Mouse (Mus musculus) kidney, postnatal 14 days (tissue): ENCODE data around the gene Mmp28.
A peak's percentile ranks its signal among the peaks of the same experiment; 100 is the strongest.

Experiments
- DNase-seq: peaks from one replicate; pipeline ENCODE4 v3.0.0; 2022; ENCODE audit warnings: mixed read lengths

The Mmp28 gene

GRCm38 (mm10) chr11:83462711-83463244, at the start of gene Mmp28:
Gene Mmp28 (minus strand): TSS chr11:83463071.
- peak; percentile 84 for DNase-seq

GRCm38 (mm10) chr11:83509521-83509920, 46.6 kb upstream of the Mmp28 start:
- DNase-seq = no peak

DNA sequence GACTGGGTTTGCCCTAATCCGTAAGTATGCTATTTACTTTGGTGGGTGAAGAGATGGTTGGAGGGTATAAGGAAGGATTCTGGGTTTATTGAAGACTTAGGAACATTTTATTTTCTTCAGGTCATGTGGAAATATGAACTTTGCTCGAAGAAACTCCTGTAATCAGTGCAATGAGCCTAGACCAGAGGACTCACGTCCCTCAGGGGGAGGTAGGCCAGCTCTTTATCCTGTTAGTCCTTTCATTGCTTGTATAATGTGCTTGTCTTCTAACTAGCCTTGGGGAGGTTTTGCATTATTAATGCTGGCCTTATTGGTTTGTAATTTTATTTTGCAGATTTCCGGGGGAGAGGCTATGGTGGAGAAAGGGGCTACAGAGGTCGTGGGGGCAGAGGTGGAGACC, 41.4 kb upstream of the Mmp28 start:
- DNase-seq = no peak

DNA sequence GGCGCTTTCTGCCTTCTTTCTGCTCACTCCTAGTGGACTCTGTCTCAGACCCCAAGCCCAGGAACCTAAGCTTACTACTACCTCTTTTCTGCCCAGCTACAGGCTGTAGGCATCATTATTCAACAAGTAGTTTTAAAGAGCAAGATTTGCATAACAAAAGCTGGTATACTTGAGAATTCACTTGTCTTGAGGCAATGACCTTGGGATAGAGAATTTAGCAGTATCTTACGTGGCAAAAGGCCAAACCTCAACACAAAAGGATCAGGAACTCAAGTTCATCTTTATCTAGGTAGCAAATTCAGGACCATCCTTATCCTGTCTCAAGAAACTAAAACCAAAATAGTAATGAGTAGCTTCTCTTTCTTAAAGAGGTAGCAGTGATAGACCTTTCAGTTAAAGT, 32.7 kb upstream of the Mmp28 start:
- DNase-seq = no peak

GRCm38 (mm10) chr11:83491488-83491887, 28.6 kb upstream of the Mmp28 start:
- no peak for DNase-seq

DNA sequence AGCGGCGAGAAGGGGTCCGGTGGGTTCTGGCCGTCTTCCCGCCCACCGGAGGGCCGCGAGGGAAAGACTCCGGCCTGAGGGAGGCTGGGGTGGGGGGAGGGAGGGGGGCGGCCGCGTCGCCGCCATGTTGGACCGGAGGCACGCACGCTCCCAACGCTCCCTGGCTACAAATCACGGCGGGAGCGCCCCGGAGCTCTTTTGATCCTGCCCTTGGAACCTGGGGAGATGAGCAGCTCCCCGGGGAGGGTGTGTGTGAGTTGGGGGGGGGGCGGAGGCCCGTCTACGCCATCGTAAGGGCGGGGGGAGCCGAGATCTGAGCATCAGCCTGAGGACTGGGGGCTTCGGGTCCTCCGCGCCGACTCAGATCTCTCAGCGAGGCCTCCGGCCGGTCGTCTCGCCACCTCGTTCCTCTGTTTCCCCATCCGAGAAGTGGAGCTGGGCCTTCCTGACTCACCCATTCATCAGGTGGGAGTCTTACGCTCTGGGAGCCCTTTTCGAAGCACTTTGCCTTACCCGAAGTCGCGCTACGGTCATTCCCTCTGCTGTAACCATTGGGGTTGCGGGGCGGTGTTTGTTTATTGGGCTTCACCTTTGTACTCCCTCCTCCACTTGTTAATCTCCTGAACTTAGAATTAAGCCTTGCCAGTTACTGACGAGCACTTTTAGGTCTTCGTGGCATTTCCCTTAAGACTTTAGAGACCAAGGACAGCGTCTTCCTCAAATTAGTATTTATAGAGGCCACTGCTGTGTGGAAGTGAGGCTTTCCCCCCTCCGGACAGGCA, 10.6 kb upstream of the Mmp28 start:
- DNase-seq = peak; percentile 46

DNA sequence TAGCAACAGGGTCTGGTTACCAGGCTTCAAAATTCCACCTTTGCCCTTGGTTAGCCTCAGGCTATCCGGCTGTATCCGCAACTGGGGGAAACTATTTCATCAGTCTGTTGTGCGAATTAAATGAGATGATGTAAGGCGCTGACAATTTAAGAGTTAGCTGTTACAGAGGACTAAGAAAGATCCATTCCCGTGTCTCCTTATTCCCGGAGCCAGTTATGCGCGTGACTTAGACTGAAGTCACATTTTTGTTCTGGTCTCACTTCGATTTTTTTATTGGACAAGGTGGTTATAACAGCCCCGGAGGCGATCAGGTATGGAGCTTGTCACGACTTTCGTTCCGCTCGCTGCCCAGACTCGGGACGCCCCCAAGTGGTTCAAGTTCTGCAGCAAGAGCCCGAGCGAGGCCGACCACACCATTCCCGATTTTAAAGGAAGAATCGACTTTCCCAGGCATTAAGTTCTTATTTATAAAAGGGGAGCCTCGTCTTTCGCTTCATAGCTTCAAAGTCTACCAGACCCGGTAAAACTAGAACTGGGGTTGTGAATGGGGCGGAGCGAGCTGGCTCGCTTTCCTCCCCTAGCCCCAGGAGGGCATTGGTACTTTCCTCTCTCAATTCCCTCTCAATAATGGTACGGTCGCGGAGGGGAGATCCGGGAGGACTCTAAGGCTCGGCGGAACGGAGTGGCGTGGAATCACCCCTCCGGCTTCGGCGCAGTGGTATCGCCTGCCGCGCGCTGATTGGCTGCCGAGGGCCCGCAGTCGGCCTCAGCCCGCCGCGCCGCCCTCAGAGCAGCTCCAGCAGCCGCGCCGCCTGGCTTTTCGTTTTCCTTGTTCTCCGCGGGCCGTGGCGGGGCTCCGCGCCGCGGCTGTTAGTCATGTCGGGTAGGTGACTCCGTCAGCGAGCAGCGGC, 9.7 kb upstream of the Mmp28 start, which contains the start of gene Taf15:
Gene Taf15 (plus strand): TSS at position 763 of the 911 bp plus-strand sequence.
- peak; percentile 99 for DNase-seq

DNA sequence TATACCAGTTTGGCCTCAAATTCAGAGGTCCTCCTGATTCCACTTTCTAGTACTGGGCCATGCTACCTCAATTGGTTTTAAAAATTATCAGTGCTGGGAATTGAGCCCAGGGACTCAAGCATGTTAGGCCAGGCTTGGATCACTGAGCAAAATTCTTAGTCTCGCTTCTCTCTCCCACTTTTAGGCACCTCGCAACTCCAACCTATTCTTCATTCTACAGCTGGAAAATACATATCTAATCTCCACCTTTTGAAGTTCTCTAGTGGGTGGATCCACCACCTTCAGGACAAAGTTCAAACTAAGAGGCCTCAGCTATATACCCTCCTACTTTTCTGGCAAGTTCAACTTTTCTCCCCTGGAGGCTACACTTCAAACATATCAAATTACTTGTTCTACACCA, 8.9 kb upstream of the Mmp28 start:
- DNase-seq = no peak

DNA sequence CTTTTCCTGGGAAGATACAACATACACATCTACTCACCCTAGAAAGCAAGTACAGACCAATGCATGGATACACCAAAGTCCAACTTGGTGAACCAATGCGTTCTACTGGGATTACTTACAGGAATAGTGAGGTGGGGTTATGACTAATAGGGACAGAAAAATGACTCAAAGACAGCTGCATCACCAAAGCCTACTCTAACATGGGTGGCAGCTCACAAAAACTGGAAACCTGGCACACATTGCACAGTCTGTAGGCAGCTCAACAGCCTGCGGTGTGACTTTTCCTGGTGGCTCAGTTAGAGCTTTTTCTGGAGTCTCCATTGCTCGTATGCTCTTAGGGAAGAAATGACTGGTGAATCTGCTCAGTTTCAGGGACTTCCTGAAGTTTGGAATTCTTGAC, 5.9 kb upstream of the Mmp28 start:
- DNase-seq = no peak

DNA sequence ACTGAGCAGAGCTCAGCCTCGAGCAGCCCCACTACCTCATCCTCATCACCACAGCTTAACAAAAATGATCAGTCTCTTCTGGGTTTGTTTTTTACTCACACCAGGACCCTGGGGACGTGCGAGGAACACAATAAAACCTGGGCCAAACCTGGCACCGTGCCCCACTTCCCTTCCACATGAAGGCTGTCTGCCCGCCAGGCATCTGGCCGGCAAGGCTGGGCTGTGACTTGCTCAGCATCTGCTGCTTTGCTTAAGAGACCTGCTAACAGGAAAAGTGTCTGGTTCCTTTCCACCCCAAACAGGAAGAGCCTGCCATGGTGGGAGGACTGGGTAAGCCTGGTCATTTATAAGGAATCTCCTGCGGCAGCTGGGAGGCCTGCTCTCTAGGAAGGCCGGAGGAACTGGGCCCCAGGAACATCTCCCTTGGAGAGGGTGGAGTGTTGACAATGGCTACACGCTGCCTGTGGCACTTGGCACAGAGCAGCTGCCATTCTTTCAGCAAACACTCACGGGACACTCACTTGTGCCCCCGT, 4.3 kb upstream of the Mmp28 start:
- DNase-seq = peak; percentile 89

DNA sequence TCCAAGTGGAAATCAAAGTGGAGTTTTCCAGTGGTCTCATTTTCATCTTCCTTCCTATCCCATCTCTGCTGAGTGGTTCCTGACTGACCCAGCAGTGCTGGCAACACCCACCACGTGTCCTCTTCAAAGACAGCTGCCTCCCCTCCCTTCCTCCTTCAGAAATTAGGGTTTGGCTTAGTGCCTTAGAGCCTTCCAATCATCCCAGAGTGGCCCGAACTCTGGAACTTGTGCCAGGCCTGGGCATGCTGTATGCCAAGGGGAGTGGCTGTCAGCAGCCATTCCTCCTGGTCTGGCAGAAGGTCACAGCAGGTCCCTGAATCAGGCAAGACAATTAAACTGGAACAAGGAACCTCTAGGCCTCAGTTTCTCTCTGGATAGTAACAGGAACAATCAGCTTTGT, 3.1 kb upstream of the Mmp28 start:
- peak; percentile 64 for DNase-seq

DNA sequence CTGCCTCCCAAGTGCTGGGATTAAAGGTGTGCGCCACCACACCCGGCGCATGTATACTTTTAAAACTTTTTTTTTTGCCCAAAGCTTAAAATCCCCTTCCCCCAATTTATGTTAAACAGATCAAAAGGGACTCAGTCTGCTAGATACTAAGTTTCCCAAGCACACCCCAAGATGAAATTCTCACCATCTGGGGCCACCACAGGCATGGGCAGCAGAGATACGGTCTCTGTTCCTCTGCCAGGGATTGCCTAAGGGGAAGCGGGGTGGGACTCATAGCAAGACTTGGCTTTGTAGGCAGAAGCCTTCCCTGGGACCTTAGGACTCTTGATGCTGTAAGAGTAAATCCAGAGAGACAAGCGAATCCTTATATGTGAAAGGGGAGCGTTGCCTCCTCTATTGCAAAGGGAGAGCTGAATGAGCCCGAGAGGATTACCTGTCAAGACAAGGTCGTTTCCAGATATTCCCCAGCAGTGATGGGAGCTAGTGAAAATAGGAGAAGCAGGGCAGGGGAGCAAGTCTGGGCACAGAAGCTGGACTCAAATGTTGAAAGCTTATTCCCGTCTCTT, 1.3 kb downstream of the Mmp28 start:
- DNase-seq = no peak

- no peak for DNase-seq
Observed at GRCm38 (mm10) chr11:83457912-83458601, 4.8 kb downstream of the Mmp28 start.

GRCm38 (mm10) chr11:83457257-83457656, 5.6 kb downstream of the Mmp28 start:
- no peak for DNase-seq

GRCm38 (mm10) chr11:83455608-83456007, 7.3 kb downstream of the Mmp28 start:
- no peak for DNase-seq

GRCm38 (mm10) chr11:83454548-83454947, 8.3 kb downstream of the Mmp28 start:
- DNase-seq = peak; percentile 64

GRCm38 (mm10) chr11:83451281-83451680, 11.6 kb downstream of the Mmp28 start:
- no peak for DNase-seq

DNA sequence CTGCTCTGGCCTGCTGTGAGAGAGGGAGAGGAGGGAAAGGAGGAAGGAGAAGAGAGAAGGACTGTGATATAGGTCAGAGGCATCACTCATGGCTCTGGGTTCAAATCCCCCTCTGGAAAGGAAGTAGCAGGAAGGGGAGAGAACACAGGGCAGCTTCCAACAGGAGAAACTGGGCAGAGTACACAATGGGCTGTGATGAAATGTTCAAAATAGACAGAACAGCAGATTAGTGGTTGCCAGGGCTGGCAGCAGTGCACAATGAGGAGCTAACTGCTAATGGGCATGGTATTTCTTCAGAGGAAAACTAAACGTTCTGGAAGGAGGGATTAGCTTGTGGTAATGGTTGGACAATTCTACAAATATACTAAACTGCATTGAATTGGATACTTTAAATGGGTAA, 12.3 kb downstream of the Mmp28 start:
- no peak for DNase-seq

- DNase-seq = peak; percentile 46
Observed at GRCm38 (mm10) chr11:83449298-83449697, 13.6 kb downstream of the Mmp28 start.

- peak; percentile 63 for DNase-seq
Observed at GRCm38 (mm10) chr11:83448927-83449236, 14.0 kb downstream of the Mmp28 start.

DNA sequence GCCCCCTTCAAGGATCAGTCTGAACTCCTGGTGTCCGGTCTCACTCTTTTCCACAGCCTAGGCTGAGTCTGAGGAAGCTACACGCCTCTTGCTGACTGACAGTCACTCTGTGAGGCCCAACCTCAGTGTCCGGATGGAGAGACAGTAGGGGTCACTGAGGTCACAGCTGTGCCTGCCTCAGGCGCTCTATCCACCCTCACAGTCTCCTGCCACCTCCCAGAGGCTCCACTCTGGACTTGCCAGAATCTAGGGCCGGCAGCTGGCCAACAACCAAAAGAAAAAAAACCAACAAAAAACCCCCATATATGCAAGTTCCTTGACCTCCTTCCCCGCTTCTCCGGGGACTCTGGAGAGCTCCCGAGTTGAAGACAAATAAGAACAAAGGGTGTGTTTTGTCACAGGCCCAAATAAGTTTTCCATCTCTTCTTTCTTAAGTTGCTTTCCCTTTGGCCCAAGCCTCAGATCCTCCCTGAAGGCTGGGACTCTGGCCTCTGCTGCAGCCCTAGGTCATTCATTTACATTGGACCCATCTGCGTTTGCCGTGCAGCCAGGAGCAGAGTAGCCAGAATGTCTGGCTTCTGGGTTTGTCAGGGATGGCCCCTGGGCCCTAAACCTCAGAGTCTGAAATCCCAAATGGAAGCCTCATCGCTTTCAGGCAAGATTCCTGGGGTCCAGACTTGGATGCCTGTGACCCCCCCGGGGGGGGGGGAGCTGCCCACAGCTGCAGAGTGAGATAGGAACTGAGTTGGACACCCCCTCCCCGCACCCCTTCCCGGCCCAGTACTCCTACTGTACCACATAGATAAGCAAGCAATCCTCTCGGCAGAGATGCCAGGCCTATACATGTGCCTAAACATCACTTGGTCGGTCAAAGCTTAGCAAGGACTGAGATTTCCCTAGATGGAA, 14.6 kb downstream of the Mmp28 start:
- peak; percentile 77 for DNase-seq
